Mouse (Mus musculus) Patski (cell line): ENCODE measurements around the gene Kif26a. TPM values are rescaled to one million over a fixed set of nuclear protein-coding genes. Genes with fewer than 3 reads are reported as not detected.

Experiments used
- ATAC-seq: fragments of 100-300 bp; one replicate; pipeline ENCODE4 v1.8.0; 2021
- CTCF ChIA-PET: fragments of 350-600 bp; sonication (Branson Sonifier 250); formaldehyde crosslinking; loops from one replicate; lab custom pipeline; 2022; ENCODE audit warnings: inconsistent platforms; lab: Charles Lee
- POLR2A ChIA-PET: fragments of 350-600 bp; sonication (Branson Sonifier 250); formaldehyde crosslinking; loops from one replicate; lab custom pipeline; 2022; ENCODE audit warnings: antibody characterized with exemption, inconsistent platforms; lab: Charles Lee
- DNase-seq: peaks from one replicate; pipeline ENCODE4 v3.0.0-alpha.2; 2011; ENCODE audit warnings: low read depth, low spot score
- H3K27me3 ChIP-seq: fragments of 371-371 bp; one replicate; pipeline ENCODE4 v1.5.1; 2021
- CTCF ChIP-seq: fragments of 100-300 bp; IDR thresholded peaks from one replicate; pipeline ENCODE4 v1.5.1; 2021
- in situ Hi-C: fragments of 300-500 bp; cut with MboI; formaldehyde crosslinking; loops from 3 replicates; pipeline ENCODE4 v1.11.1; 2018; ENCODE audit warnings: low pct_unique_long_range_greater_than_20kb, mixed read lengths
- polyA plus RNA-seq: library from polyadenylated mRNA; unstranded; gene quantifications from one replicate; pipeline ENCODE4 v1.2.3, GENCODE M21; 2021

Kif26a gene
- polyA plus RNA-seq, 1 experiment from 2014 or later, result 13.5 TPM

DNA sequence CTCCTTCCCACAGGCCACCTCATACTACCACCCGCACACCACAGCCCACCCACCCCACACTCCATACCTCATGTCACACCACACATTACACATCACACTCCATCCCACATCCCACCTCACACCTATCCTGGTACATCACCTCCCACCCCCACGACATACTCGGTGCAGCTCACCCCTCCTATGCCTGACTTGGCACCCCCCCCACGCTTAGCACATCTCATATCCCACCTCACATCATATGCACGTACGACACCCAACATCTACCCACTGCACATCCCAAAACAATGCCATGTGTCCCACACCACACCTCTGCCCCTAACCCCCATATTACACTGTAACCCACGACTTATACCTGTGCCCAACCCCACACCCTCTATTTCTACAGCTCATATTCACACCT, 69.5 kb downstream of the Kif26a start:
- POLR2A ChIA-PET, result no interaction called here
- no peak for DNase-seq
- ATAC-seq, result no peak
- CTCF ChIA-PET, result interaction anchor here (1.3 kb wide), 1 partner anchor 8 kb away, joined by 3 read pairs; no protein-coding TSS in a partner anchor
- in situ Hi-C loops, result no loop called here
- no peak for TF ChIP-seq CTCF
- no peaks in the 10 kb centered on the region for H3K27me3 ChIP-seq

DNA sequence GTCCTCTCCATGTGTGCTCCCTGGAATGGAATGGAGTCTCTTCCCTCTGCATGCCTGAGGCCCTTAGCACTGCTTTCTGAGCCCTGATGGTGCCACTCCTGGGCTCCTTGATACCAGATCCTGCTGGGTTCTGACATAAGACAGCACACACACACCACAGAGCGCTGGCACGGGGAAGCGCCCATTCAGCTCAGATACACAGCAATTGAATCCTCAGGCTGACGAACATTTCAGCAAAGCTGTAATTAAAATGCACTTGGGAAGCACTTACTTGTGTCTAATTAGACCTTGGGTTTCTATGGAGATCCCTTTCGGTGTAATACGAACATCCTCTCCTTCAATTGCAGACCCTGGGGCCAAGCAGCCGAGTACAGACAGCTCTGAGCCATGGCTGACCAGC, 71.0 kb downstream of the Kif26a start:
- CTCF ChIA-PET, result no interaction called here
- in situ Hi-C loops, result no loop called here

DNA sequence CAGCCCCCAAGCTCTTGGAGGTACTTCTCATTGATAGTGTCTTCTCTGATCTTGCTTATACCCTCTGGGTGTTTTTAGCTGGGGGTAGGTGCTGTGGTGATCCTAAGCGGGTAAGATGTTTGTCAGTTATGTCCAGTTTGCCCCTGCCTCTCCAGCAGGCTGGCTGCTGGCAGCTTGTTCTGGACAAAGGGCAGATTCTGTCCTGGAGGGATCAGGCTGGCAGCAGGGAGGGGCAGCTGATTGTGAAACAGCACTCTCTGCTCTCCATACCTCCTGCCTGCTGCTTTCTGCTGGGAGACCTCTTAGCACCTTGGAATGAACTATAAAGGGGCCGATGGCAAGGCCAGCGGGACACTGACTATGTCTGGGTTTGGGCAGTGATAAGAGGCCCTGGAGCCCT, 71.7 kb downstream of the Kif26a start:
- no peak for TF ChIP-seq CTCF

More for the DNA sequence above, 71.0 kb downstream of the Kif26a start:
- H3K27me3 ChIP-seq, result no peaks in the 10 kb centered on the region
- ATAC-seq (no peak), DNase-seq (no peak)
- no peak for TF ChIP-seq CTCF
- POLR2A ChIA-PET, result no interaction called here

DNA sequence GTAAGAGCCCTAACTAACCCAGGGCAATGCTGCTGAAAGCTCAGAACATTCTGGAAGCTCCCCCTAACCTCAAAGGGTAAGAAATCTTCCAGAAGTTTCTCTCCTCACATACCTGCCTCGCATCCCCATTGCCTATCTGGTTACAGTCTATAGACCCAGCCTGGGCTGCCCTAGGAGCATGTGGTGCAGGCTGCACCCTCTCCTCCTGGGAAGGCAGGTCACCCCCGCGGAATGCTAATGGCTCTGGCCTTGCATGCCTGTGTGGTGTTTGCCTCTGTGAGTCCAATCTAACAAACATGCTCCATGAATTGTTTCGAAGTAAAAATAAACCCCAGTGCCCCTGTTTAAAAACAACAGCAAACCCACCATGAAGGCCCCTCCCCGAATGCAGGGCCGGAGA, 75.3 kb downstream of the Kif26a start:
- POLR2A ChIA-PET, result interaction anchor here (0.7 kb wide), 1 partner anchor 10 kb away, joined by 4 read pairs; no protein-coding TSS in a partner anchor
- no peak for ATAC-seq
- CTCF ChIA-PET, result no interaction called here
- in situ Hi-C loops, result no loop called here
- no peak for TF ChIP-seq CTCF
- DNase-seq, result no peak
- H3K27me3 ChIP-seq, result no peaks in the 10 kb centered on the region

More for the DNA sequence above, 71.7 kb downstream of the Kif26a start:
- ChIA-PET POLR2A (no interaction called here), CTCF (no interaction called here)
- in situ Hi-C loops, result no loop called here
- no peak for ATAC-seq
- no peak for DNase-seq
- no peaks in the 10 kb centered on the region for H3K27me3 ChIP-seq

DNA sequence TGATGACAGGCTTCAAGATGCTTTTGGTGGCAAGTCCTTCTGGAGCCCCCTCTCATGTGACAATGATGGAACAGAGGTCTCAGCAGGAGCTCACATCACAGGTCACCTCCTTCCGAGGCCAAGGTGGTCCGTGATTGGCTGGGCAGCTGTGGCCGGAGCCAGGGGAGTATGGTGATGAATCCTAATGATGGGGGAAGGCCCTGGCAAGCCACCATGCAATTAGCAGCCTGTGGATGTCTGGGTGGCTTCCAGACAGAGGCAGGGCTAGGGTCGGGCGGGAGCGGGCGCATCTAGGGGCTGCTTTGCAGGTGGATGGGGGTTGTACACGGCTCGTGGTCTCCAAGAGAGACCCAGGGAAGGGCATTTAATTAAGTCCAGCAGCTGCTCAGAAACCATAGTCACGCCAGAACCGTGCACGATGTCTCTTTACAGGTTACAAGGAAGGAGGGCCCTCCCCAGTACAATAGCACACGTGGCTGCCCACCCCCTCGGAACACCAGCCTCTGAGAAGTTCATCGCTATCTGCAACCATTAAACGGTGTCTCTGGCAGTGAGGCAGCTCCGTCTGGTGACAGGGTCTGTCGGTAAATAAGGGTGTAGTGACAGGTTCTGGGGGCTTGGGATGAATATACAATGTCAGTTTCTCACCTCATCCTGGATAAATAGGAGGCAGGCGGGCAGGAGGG, 75.9 kb downstream of the Kif26a start:
- ATAC-seq (no peak), DNase-seq (no peak)
- in situ Hi-C loops, result no loop called here
- ChIA-PET CTCF (no interaction called here), POLR2A (no interaction called here)
- no peak for TF ChIP-seq CTCF
- no peaks in the 10 kb centered on the region for H3K27me3 ChIP-seq

DNA sequence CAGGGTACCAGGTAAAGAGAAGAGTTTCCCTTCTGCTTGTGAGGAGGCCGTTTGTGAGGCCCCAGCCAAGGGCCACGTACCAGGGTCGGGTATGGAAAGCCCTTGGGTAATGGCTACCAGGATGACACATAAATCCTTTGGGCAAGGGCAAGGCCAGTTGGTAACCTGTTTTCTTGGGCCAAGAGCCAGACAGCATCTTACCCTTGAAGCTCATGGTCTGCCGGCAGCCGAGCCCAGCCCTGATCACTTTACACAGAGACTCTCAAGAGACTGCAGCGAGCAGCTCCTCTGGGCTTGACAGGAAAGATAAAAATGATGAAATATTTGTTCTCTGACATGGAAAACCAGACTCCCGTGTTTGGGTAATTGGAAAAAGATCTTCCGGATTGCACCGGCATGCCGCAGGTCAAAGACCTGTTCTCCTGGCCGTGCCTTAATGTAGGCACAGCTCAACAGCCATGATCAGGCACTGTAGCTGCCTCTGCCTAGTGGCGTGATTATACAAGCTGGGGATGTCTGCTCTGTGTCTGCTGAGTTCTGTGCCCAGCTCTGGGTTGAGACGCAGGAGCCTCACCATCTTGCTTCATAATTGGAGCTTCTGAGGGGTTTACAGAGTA, 77.8 kb downstream of the Kif26a start:
- CTCF ChIA-PET, result interaction anchor here (0.9 to 1.5 kb wide), 4 partner anchors 8 to 250 kb away, joined by 3 read pairs; no protein-coding TSS in a partner anchor
- H3K27me3 ChIP-seq, result no peaks in the 10 kb centered on the region
- in situ Hi-C loops, result no loop called here
- POLR2A ChIA-PET, result no interaction called here
- TF ChIP-seq CTCF, result no peak
- ATAC-seq (peak; percentile 81), DNase-seq (peak; percentile 72)

DNA sequence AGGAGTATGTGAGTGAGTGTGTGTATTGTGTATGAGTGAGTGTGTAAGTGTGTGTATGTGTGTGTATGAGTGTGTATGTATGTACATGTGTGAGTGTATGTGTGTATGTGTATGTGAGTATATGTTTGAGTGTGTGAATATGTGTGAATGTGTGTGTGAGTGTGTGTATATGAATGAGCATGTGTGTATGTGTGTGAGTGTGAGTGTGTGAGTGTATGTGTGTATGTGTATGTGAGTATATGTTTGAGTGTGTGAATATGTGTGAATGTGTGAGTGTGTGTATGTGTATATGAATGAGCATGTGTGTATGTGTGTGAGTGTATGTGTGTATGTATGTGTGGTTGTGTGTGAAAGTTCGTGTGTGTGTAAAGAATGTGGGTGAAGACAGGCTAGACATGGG, 80.2 kb downstream of the Kif26a start:
- ChIA-PET POLR2A (no interaction called here), CTCF (no interaction called here)
- DNase-seq (no peak), ATAC-seq (no peak)
- no peaks in the 10 kb centered on the region for H3K27me3 ChIP-seq
- TF ChIP-seq CTCF, result no peak
- in situ Hi-C loops, result no loop called here

DNA sequence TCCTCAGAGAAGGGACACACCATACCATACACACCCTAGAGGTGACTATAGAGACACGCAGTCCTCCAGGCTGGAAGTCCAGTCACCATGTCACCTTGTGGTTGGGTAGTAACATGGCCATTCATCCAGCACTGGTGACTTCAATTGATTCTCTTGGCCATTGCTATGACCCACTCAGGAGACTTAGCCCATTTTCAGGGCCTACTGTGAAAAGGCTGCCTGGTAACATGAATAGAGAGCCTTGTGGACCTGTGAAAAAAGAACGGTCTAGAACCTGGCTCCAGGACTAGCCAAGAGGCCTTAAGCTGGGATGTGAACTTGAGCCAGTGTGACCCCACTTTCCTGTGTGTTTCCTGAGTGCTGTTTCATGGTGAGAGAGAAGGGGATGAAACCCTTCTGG, 80.6 kb downstream of the Kif26a start:
- no peaks in the 10 kb centered on the region for H3K27me3 ChIP-seq
- ATAC-seq (no peak), DNase-seq (no peak)
- in situ Hi-C loops, result no loop called here
- no peak for TF ChIP-seq CTCF
- CTCF ChIA-PET, result no interaction called here
- POLR2A ChIA-PET, result interaction anchor here (0.6 kb wide), 1 partner anchor 162 kb away, joined by 3 read pairs; no protein-coding TSS in a partner anchor

DNA sequence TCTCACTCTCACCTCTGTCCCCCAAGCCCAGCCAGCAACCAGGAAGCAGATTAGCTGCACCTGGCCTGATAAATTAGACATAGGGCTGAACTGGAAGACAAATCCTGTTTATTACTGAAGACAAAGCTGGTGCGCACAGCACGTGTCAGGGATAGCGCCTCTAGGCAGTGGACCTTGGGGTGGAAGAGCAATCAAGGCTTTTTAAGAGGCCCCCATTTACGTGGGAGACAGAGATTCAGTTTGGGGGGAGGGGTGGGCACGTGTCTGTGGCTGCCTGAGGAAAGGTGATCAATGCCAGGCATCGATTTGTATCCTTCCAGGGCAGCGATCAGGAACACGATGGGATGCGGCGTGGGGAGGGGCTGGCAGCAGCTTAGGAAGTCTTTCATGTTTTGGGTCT, 83.1 kb downstream of the Kif26a start:
- DNase-seq (no peak), ATAC-seq (no peak)
- CTCF ChIA-PET, result no interaction called here
- H3K27me3 ChIP-seq, result no peaks in the 10 kb centered on the region
- in situ Hi-C loops, result no loop called here
- POLR2A ChIA-PET, result interaction anchor here (0.6 kb wide), 1 partner anchor 537 kb away, joined by 3 read pairs; no protein-coding TSS in a partner anchor
- no peak for TF ChIP-seq CTCF

DNA sequence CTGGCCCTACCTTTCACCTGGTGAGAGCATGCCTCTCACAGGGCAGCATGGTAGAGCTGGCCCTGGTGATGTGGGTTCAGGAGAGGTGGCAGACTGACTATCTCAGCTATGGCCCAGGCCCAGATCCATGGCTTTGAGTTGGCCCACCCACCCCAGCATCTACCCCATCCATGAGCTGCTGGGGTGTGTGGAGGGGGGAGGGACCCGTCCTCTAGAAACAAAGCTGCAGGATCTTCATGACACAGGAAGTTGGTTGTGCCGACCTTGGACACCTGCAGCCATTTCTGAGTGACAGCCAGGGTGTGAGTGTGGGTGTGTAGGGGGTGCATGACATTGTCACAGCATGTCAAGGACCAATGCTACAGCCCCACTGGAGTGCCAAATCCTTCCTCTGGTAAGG, 84.2 kb downstream of the Kif26a start:
- H3K27me3 ChIP-seq, result no peaks in the 10 kb centered on the region
- TF ChIP-seq CTCF, result no peak
- POLR2A ChIA-PET, result no interaction called here
- no peak for ATAC-seq
- in situ Hi-C loops, result no loop called here
- no peak for DNase-seq
- CTCF ChIA-PET, result no interaction called here

Other genes with a start within 250 kb of the Kif26a start
- 6.9 TPM for gene Ppp1r13b, start 238.1 kb upstream of the Kif26a start, polyA plus RNA-seq
- 472 TPM for gene Atp5mpl, start 179.2 kb upstream of the Kif26a start, polyA plus RNA-seq
- gene Tdrd9, start 174.6 kb upstream of the Kif26a start, polyA plus RNA-seq, result 0.21 TPM
- gene Rd3l, start 164.9 kb upstream of the Kif26a start, polyA plus RNA-seq, result not detected
- 11.8 TPM for gene Aspg, start 39.5 kb upstream of the Kif26a start, polyA plus RNA-seq